Mouse (Mus musculus): Measurements from ENCODE around the gene Pfas. TPM values are rescaled to one million over a fixed set of nuclear protein-coding genes. Genes with fewer than 3 reads are reported as not detected.
"Not testable (repeated sequence)": the region's sequence is repeated elsewhere in the genome, so short reads cannot be mapped to it uniquely, and the experiment has no call there.

Gene Pfas
- polyA plus RNA-seq, 1 experiment: 19.8 TPM

DNA sequence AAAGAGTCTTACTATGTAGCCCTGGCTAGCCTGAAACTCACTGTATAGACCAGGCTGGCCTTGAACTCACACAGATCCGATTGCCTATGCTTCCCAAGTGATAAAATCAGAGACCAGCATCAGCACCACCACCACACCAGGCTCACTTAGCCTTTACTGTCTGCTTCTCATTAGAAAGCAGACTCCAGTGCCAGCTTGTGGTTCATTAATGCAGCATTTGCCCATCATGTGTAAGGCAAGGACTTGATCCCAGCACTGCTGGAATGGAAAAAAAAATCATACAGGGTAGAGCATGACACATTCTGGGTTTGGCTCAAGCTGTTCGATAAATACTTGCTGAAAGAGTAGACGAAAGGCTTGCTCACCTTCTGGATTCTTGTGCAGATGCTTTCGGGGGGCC lies 62.3 kb downstream of the Pfas start:
- no peak for DNase-seq (ENCODE audit: extremely low spot score in 1 of 2, low spot score in 1 of 2)

DNA sequence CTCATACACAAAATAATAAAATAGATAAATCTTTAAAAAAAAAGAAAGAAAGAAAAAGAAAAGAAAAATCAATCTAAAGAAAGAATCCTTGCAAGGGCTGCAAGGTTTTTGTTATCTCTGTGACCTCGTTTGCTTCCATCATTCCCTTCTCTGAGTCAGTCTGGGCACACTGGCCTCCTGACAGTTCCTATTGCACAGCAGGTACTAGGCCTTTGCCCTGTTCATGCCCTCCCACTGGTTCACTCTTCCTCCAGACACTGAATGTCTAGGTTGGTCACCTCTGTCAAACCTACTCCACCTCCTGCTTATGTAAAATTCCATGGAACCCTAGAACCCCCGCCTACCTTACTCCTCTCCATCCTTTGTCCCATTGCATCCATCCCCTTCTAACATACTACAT lies 63.0 kb downstream of the Pfas start:
- no peak for DNase-seq (ENCODE audit: extremely low spot score in 1 of 2, low spot score in 1 of 2)

DNA sequence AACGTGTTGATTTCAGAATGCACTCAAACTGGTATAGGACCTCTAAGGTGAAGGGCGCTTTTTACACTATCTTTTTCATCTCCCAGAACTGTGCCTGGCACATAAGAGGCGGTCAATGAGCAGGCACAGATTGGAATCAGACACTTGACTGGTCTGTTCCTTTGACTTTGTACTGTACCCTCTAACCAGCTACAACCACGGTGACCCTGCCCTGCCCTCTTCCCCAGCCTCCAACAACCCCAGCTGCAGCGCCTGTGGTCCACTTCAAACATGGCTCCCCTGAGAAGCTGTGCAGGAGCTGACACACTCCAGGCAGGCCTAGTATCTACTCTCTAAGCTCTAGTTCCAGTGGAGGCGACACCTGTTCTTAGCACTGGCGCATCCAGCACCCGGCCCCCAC lies 65.5 kb downstream of the Pfas start:
- DNase-seq (ENCODE audit: extremely low spot score in 1 of 2, low spot score in 1 of 2): no peak

GRCm38 (mm10) chr11:68940516-68940915 lies 67.7 kb downstream of the Pfas start:
- DNase-seq (ENCODE audit: extremely low spot score in 1 of 2, low spot score in 1 of 2): no peak

DNA sequence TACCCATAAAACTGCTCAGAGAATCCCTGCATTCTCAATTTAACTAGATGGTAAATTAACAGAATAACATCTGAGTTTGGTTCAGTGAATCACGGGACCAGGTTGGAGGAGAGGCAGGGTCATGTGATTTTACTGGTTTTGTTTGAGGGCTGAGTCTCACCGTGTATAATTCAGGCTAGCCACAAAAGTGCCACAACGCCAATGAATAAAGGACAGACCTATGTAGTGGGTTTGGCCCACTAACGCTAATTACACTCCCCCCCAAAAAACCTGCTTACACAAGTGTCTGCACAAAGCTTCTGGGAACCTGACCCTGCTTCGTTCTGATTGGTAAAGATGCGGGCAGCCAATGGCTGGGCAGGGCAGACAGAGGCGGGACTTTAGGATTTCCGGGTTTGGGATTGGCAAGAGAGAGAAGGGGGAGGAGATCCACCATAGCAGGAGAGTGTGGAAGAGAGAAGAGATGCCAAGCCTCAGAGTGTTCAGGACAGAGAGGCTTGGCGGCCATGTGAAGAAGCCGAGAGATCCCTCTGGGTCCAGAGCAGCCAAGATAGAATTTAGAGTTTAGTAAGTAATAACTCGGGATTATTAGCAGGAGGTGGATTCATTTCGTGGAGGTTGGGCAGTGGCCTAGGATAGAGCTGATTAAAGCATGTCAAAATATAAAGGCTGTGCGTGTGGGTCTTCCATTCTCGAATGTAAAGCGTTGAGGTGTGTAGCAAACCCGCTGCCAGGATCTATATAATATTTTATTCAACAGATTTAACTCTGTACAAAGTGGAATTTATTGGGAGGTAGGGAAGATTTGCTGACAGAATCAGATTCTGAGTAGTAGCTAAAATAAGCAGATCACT lies 68.6 kb downstream of the Pfas start:
- peak; percentile 90 to 92 for DNase-seq (ENCODE audit: extremely low spot score in 1 of 2, low spot score in 1 of 2)

DNA sequence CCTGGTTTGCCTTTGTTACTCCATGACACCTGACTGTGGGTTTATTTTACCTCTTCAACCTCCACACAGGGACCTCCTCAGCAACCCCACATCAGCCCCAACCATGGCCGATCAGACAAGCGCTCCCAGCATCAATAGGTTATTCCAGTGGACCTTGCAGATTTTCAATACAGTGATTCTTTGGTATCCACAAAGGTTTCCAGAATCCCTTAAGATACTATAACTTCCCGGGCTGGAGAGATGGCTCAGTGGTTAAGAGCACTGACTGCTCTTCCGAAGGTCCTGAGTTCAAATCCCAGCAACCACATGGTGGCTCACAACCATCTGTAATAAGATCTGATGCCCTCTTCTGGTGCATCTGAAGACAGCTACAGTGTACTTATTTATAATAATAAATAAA lies 71.3 kb downstream of the Pfas start:
- not testable (repeated sequence) for DNase-seq (ENCODE audit: extremely low spot score in 1 of 2, low spot score in 1 of 2)

Other genes with a start within 250 kb of the Pfas start
- 99.0 and 114 TPM in 2 replicates for gene Ndel1, start 136.6 kb downstream of the Pfas start, polyA plus RNA-seq (2012; rRNA removed)
- gene Rnf222, start 119.9 kb downstream of the Pfas start, polyA plus RNA-seq (2012; rRNA removed): 0.02 TPM in 1 of 2 replicates, not detected in the other
- gene Rpl26, start 106.9 kb downstream of the Pfas start, polyA plus RNA-seq (2012; rRNA removed): 1,561 and 1,707 TPM in 2 replicates
- gene Odf4, start 81.4 kb downstream of the Pfas start, polyA plus RNA-seq (2012; rRNA removed): 0.48 and 0.82 TPM in 2 replicates
- 17.6 and 23.9 TPM in 2 replicates for gene Arhgef15, start 51.0 kb downstream of the Pfas start, polyA plus RNA-seq (2012; rRNA removed)
- 15.3 and 15.5 TPM in 2 replicates for gene Slc25a35, start 40.3 kb downstream of the Pfas start, polyA plus RNA-seq (2012; rRNA removed)
- gene Rangrf, start 33.3 kb downstream of the Pfas start, polyA plus RNA-seq (2012; rRNA removed): 26.1 and 26.2 TPM in 2 replicates
- 48.7 and 49.2 TPM in 2 replicates for gene Ctc1, start 7.5 kb upstream of the Pfas start, polyA plus RNA-seq (2012; rRNA removed)
- 0.96 and 1.1 TPM in 2 replicates for gene Aurkb, start 37.2 kb upstream of the Pfas start, polyA plus RNA-seq (2012; rRNA removed)
- 28.6 and 32.0 TPM in 2 replicates for gene Borcs6, start 51.3 kb upstream of the Pfas start, polyA plus RNA-seq (2012; rRNA removed)
- gene Tmem107, start 62.3 kb upstream of the Pfas start, polyA plus RNA-seq (2012; rRNA removed): 22.0 and 23.5 TPM in 2 replicates
- gene Vamp2, start 80.0 kb upstream of the Pfas start, polyA plus RNA-seq (2012; rRNA removed): 1,200 and 1,339 TPM in 2 replicates
- gene Per1, start 86.8 kb upstream of the Pfas start, polyA plus RNA-seq (2012; rRNA removed): 42.7 and 55.8 TPM in 2 replicates
- 0.78 and 0.86 TPM in 2 replicates for gene Hes7, start 111.9 kb upstream of the Pfas start, polyA plus RNA-seq (2012; rRNA removed)
- gene 9130213A22Rik, start 114.1 kb upstream of the Pfas start, polyA plus RNA-seq (2012; rRNA removed): 1.8 and 1.9 TPM in 2 replicates
- gene Aloxe3, start 117.4 kb upstream of the Pfas start, polyA plus RNA-seq (2012; rRNA removed): 5.1 and 8.0 TPM in 2 replicates
- gene Alox12b, start 148.5 kb upstream of the Pfas start, polyA plus RNA-seq (2012; rRNA removed): 2.0 TPM in 2 replicates
- gene Alox8, start 189.4 kb upstream of the Pfas start, polyA plus RNA-seq (2012; rRNA removed): 1.6 and 1.8 TPM in 2 replicates
- 0.92 and 1.00 TPM in 2 replicates for gene Gucy2e, start 228.6 kb upstream of the Pfas start, polyA plus RNA-seq (2012; rRNA removed)

All from frontal cortex, adult 2 months (tissue).